Mouse (Mus musculus) retina, postnatal 1 day (tissue): ENCODE measurements at regions not wholly inside any gene's neighbourhood (a gene's known extent, or its start where the extent isn't known, plus 50 kb on each side); places are given as distances from the start of the nearest gene placed in this dataset.

Source experiments
- DNase-seq: peaks from one replicate; pipeline ENCODE4 v3.0.0-alpha.2; 2012

GRCm38 (mm10) chr1:185519811-185520210, 65.2 kb downstream of the Slc30a10 start:
- DNase-seq = no peak

- no peak for DNase-seq
Measured at GRCm38 (mm10) chr1:185524020-185524419, 69.4 kb downstream of the Slc30a10 start.

- no peak for DNase-seq
Measured at GRCm38 (mm10) chr1:185533471-185533870, 78.8 kb downstream of the Slc30a10 start.

GRCm38 (mm10) chr1:185534129-185534528, 79.5 kb downstream of the Slc30a10 start:
- DNase-seq = no peak

GRCm38 (mm10) chr1:185535321-185535720, 80.7 kb downstream of the Slc30a10 start:
- no peak for DNase-seq

- no peak for DNase-seq
Measured at GRCm38 (mm10) chr1:185537236-185537635, 82.6 kb downstream of the Slc30a10 start.

GRCm38 (mm10) chr1:185539458-185539857, 84.8 kb downstream of the Slc30a10 start:
- DNase-seq = no peak

- peak; percentile 82 for DNase-seq
Measured at GRCm38 (mm10) chr1:185546346-185546745, 91.7 kb downstream of the Slc30a10 start.

- peak; percentile 60 for DNase-seq
Measured at GRCm38 (mm10) chr1:185572761-185573530, 118.3 kb downstream of the Slc30a10 start.

- no peak for DNase-seq
Measured at GRCm38 (mm10) chr1:185574978-185575377, 120.3 kb downstream of the Slc30a10 start.

GRCm38 (mm10) chr1:185579824-185580223, 125.2 kb downstream of the Slc30a10 start:
- no peak for DNase-seq

- no peak for DNase-seq
Measured at GRCm38 (mm10) chr1:185585191-185585870, 130.7 kb downstream of the Slc30a10 start.

GRCm38 (mm10) chr1:185587671-185588347, 133.2 kb downstream of the Slc30a10 start:
- no peak for DNase-seq

GRCm38 (mm10) chr1:185588348-185588719, 133.7 kb downstream of the Slc30a10 start:
- DNase-seq = no peak

- no peak for DNase-seq
Measured at GRCm38 (mm10) chr1:185596815-185597214, 142.2 kb downstream of the Slc30a10 start.

GRCm38 (mm10) chr1:185598514-185598913, 143.9 kb downstream of the Slc30a10 start:
- DNase-seq = no peak

GRCm38 (mm10) chr1:185601166-185601565, 146.5 kb downstream of the Slc30a10 start:
- no peak for DNase-seq

- no peak for DNase-seq
Measured at GRCm38 (mm10) chr1:185605996-185606395, 151.3 kb downstream of the Slc30a10 start.

- no peak for DNase-seq
Measured at GRCm38 (mm10) chr1:185607611-185608010, 153.0 kb downstream of the Slc30a10 start.

- no peak for DNase-seq
Measured at GRCm38 (mm10) chr1:185608440-185608839, 153.8 kb downstream of the Slc30a10 start.

- DNase-seq = no peak
Measured at GRCm38 (mm10) chr1:185610586-185610985, 155.9 kb downstream of the Slc30a10 start.

- peak; percentile 43 for DNase-seq
Measured at GRCm38 (mm10) chr1:185615819-185616429, 161.3 kb downstream of the Slc30a10 start.

- no peak for DNase-seq
Measured at GRCm38 (mm10) chr1:185617691-185618090, 163.0 kb downstream of the Slc30a10 start.
